Mouse (Mus musculus) forebrain, embryonic 16.5 days (tissue): Measurements from ENCODE around the gene Mif4gd. TPM values are rescaled to one million over a fixed set of nuclear protein-coding genes. Genes with fewer than 3 reads are reported as not detected.

Experiments
- ATAC-seq: fragments of 200-750 bp; cut with Nextera tagmentation; 2 replicates; pipeline ENCODE4 v1.8.0; 2017; ENCODE audit warnings: mild to moderate bottlenecking, moderate library complexity
- H3K27ac ChIP-seq: fragments of 300-500 bp; sonication (generic); 2 replicates; pipeline ENCODE4 v1.5.1; 2014; ENCODE audit warnings: low read length, control low read depth
- H3K27me3 ChIP-seq: fragments of 300-500 bp; sonication (generic); replicated peaks from 2 replicates; pipeline ENCODE4 v1.6.1; 2014; ENCODE audit warnings: low read length; ENCODE audit not compliant: control insufficient read depth, insufficient read depth
- H3K36me3 ChIP-seq: fragments of 300-500 bp; sonication (generic); 2 replicates; pipeline ENCODE4 v1.6.1; 2014; ENCODE audit not compliant: control insufficient read depth, insufficient read depth
- H3K4me1 ChIP-seq: fragments of 300-500 bp; sonication (generic); replicated peaks from 2 replicates; pipeline ENCODE4 v1.6.1; 2014; ENCODE audit warnings: low read length; ENCODE audit not compliant: control insufficient read depth, insufficient read depth
- H3K4me2 ChIP-seq: fragments of 300-500 bp; sonication (generic); 2 replicates; pipeline ENCODE4 v1.6.1; 2014; ENCODE audit warnings: mild to moderate bottlenecking, low read length, control low read depth
- H3K4me3 ChIP-seq: fragments of 300-500 bp; sonication (generic); replicated peaks from 2 replicates; pipeline ENCODE4 v1.5.1; 2014; ENCODE audit warnings: mild to moderate bottlenecking, low read length, control low read depth
- H3K9ac ChIP-seq: fragments of 300-500 bp; sonication (generic); replicated peaks from 2 replicates; pipeline ENCODE4 v1.6.1; 2014; ENCODE audit warnings: low read depth, low read length, control low read depth
- H3K9me3 ChIP-seq: fragments of 300-500 bp; sonication (generic); 2 replicates; pipeline ENCODE4 v1.6.1; 2016; ENCODE audit warnings: low read length; ENCODE audit not compliant: control insufficient read depth
- WGBS: fragments of 180-500 bp; shearing (Covaris S2); extraction: QIAGEN DNeasy Blood & Tissue Kit; methylation state at CpG from one replicate; pipeline ENCODE4 v1.1.7; 2014; 5-methylcytosine and 5-hydroxymethylcytosine counted together
- polyA plus RNA-seq: library from polyadenylated mRNA; unstranded; fragments of >200 nt; fragmentation: Nextera tagmentation; extraction: Ambion mirVana; gene quantifications from 2 replicates; pipeline ENCODE4 v1.2.1, GENCODE M21; 2015

The Mif4gd gene
- polyA plus RNA-seq, 1 experiment from 2014 or later = 12.9 TPM

GRCm38 (mm10) chr11:115564064-115564809, 48.5 kb downstream of the Mif4gd start, which contains the start of gene Nup85:
Gene Nup85, plus strand, starts transcription at chr11:115564434.
- Histone ChIP-seq H3K4me2 (peak within 1 kb of the TSS; percentile 97), H3K4me3 (peak within 1 kb of the TSS; percentile 70), H3K9ac (peak within 1 kb of the TSS; percentile 76), H3K27me3 (no peaks in the 10 kb centered on the region), H3K9me3 (no peaks in the 10 kb centered on the region), H3K4me1 (peaks cover 14% of the 10 kb centered on the region), H3K27ac (peak within 1 kb of the TSS; percentile 84), H3K36me3 (peaks cover 11% of the 10 kb centered on the region)
- WGBS = under 1% methylated on average over 42 of the region's 42 CpGs
- ATAC-seq = peak; percentile 95

GRCm38 (mm10) chr11:115563406-115563805, 49.4 kb downstream of the Mif4gd start:
- Histone ChIP-seq H3K4me2 (peak overlapping the region; percentile 97), H3K9me3 (no peaks in the 10 kb centered on the region), H3K4me1 (peaks cover 14% of the 10 kb centered on the region), H3K9ac (peak overlapping the region; percentile 76), H3K4me3 (peak overlapping the region; percentile 70), H3K36me3 (peaks cover 9% of the 10 kb centered on the region), H3K27me3 (no peaks in the 10 kb centered on the region), H3K27ac (no peak overlapping the region)
- WGBS = 53% methylated on average over 4 of the region's 4 CpGs
- no peak for ATAC-seq

Other genes starting within 250 kb of the Mif4gd start
- 46.6 and 58.2 TPM in 2 replicates for gene Hid1, start 245.2 kb downstream of the Mif4gd start, polyA plus RNA-seq
- gene Cdr2l, start 231.1 kb downstream of the Mif4gd start, polyA plus RNA-seq = 16.8 and 18.3 TPM in 2 replicates
- gene Mrpl58, start 209.2 kb downstream of the Mif4gd start, polyA plus RNA-seq = 158 and 176 TPM in 2 replicates
- 641 and 688 TPM in 2 replicates for gene Atp5h, start 193.0 kb downstream of the Mif4gd start, polyA plus RNA-seq
- 18.9 and 20.2 TPM in 2 replicates for gene Kctd2, start 192.8 kb downstream of the Mif4gd start, polyA plus RNA-seq
- gene Trim80, start 172.4 kb downstream of the Mif4gd start, polyA plus RNA-seq = not detected in 2 replicates
- gene Slc16a5, start 150.5 kb downstream of the Mif4gd start, polyA plus RNA-seq = not detected in 2 replicates
- gene Armc7, start 137.3 kb downstream of the Mif4gd start, polyA plus RNA-seq = 16.2 and 17.3 TPM in 2 replicates
- 82.6 and 91.0 TPM in 2 replicates for gene Nt5c, start 121.1 kb downstream of the Mif4gd start, polyA plus RNA-seq
- gene Jpt1, start 98.6 kb downstream of the Mif4gd start, polyA plus RNA-seq = 1,959 and 1,981 TPM in 2 replicates
- gene Sumo2, start 76.7 kb downstream of the Mif4gd start, polyA plus RNA-seq = 1,130 and 1,181 TPM in 2 replicates
- 138 and 144 TPM in 2 replicates for gene Nup85, start 48.5 kb downstream of the Mif4gd start, polyA plus RNA-seq
- 68.0 and 76.5 TPM in 2 replicates for gene Mrps7, start 9.0 kb downstream of the Mif4gd start, polyA plus RNA-seq
- gene Gga3, start 8.9 kb downstream of the Mif4gd start, polyA plus RNA-seq = 32.5 and 37.4 TPM in 2 replicates
- gene Slc25a19, start 15.3 kb upstream of the Mif4gd start, polyA plus RNA-seq = 57.2 and 63.0 TPM in 2 replicates
- gene Grb2, start 95.6 kb upstream of the Mif4gd start, polyA plus RNA-seq = 188 and 194 TPM in 2 replicates
- 29.1 and 29.8 TPM in 2 replicates for gene Tmem94, start 152.5 kb upstream of the Mif4gd start, polyA plus RNA-seq
- gene Caskin2, start 200.7 kb upstream of the Mif4gd start, polyA plus RNA-seq = 9.1 and 11.2 TPM in 2 replicates
- 25.8 and 28.3 TPM in 2 replicates for gene Tsen54, start 201.8 kb upstream of the Mif4gd start, polyA plus RNA-seq
- gene Llgl2, start 211.1 kb upstream of the Mif4gd start, polyA plus RNA-seq = 1.3 and 2.0 TPM in 2 replicates
- gene Myo15b, start 245.4 kb upstream of the Mif4gd start, polyA plus RNA-seq = 0.18 TPM in 1 of 2 replicates, not detected in the other